Mouse (Mus musculus) embryonic facial prominence, embryonic 11.5 days (tissue): ENCODE measurements around the gene Cd3eap. TPM values are rescaled to one million over a fixed set of nuclear protein-coding genes. Genes with fewer than 3 reads are reported as not detected.

ENCODE experiments used
- ATAC-seq: fragments of 200-750 bp; cut with Nextera tagmentation; replicated peaks from 2 replicates; pipeline ENCODE4 v1.8.0; 2017; ENCODE audit warnings: low read depth; ENCODE audit not compliant: insufficient number of reproducible peaks, low FRiP score, low TSS enrichment
- DNase-seq: peaks from one replicate; pipeline ENCODE4 v3.0.0-alpha.2; 2015; ENCODE audit warnings: low spot score
- H3K27ac ChIP-seq: fragments of 300-500 bp; sonication (generic); replicated peaks from 2 replicates; pipeline ENCODE4 v1.5.1; 2014; ENCODE audit warnings: mild to moderate bottlenecking, low read depth, low read length, control low read depth
- H3K27me3 ChIP-seq: fragments of 300-500 bp; sonication (generic); 2 replicates; pipeline ENCODE4 v1.6.1; 2014; ENCODE audit warnings: mild to moderate bottlenecking, low read length, moderate library complexity, mixed read lengths; ENCODE audit not compliant: control insufficient read depth, insufficient read depth
- H3K36me3 ChIP-seq: fragments of 300-500 bp; sonication (generic); replicated peaks from 2 replicates; pipeline ENCODE4 v1.6.1; 2014; ENCODE audit warnings: low read depth, mild to moderate bottlenecking, low read length, moderate library complexity, mixed read lengths; ENCODE audit not compliant: control insufficient read depth, insufficient read depth
- H3K4me1 ChIP-seq: fragments of 300-500 bp; sonication (generic); 2 replicates; pipeline ENCODE4 v1.6.1; 2014; ENCODE audit warnings: low read length, mixed read lengths; ENCODE audit not compliant: control insufficient read depth, insufficient read depth
- H3K4me2 ChIP-seq: fragments of 300-500 bp; sonication (generic); 2 replicates; pipeline ENCODE4 v1.6.1; 2014; ENCODE audit warnings: low read depth, mild to moderate bottlenecking, control low read depth, low read length, moderate library complexity
- H3K4me3 ChIP-seq: fragments of 300-500 bp; sonication (generic); 2 replicates; pipeline ENCODE4 v1.5.1; 2014; ENCODE audit warnings: low read depth, low read length, control low read depth
- H3K9ac ChIP-seq: fragments of 300-500 bp; sonication (generic); replicated peaks from 2 replicates; pipeline ENCODE4 v1.6.1; 2014; ENCODE audit warnings: mild to moderate bottlenecking, control low read depth, low read length
- H3K9me3 ChIP-seq: fragments of 300-500 bp; sonication (generic); replicated peaks from 2 replicates; pipeline ENCODE4 v1.6.1; 2016; ENCODE audit warnings: mild to moderate bottlenecking, low read length, inconsistent platforms, mixed read lengths; ENCODE audit not compliant: control insufficient read depth
- WGBS: fragments of 180-500 bp; shearing (Covaris S2); extraction: QIAGEN DNeasy Blood & Tissue Kit; methylation state at CpG from one replicate; pipeline ENCODE4 v1.1.7; 2014; 5-methylcytosine and 5-hydroxymethylcytosine counted together
- polyA plus RNA-seq: library from polyadenylated mRNA; unstranded; fragments of >200 nt; fragmentation: Nextera tagmentation; extraction: Ambion mirVana; gene quantifications from 2 replicates; pipeline ENCODE4 v1.2.1, GENCODE M21; 2014

The Cd3eap gene
- polyA plus RNA-seq, 1 experiment from 2014 or later: 20.1 TPM

DNA sequence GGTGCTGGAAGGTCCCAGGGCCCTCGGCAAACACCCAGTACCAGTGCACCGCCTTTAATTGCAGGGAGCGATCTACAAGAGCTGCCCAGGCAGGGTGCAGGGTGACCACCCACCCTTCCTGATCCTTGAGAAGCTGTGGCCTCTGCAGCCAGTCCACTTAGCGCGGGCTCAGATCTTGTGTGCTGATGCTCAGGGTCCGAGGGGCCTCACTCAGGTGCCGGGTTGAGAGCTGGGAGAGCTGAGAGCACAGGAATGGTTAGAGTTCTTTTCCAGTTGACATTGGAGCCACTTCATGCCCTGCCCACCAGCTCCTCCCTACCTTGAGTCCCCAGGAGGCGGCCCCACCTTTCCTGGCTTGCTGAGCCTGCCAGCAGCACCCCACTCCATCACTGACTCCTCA, 35.2 kb upstream of the Cd3eap start:
- no peaks in the 10 kb centered on the region for H3K4me1 ChIP-seq
- ATAC-seq (no peak), DNase-seq (no peak)
- H3K36me3 ChIP-seq: peaks cover 28% of the 10 kb centered on the region
- H3K27ac ChIP-seq: no peak overlapping the region
- no peak overlapping the region for H3K4me3 ChIP-seq
- no peak overlapping the region for H3K9ac ChIP-seq
- 94% methylated on average over 8 of the region's 8 CpGs for WGBS
- no peaks in the 10 kb centered on the region for H3K9me3 ChIP-seq
- no peaks in the 10 kb centered on the region for H3K27me3 ChIP-seq
- no peak overlapping the region for H3K4me2 ChIP-seq

DNA sequence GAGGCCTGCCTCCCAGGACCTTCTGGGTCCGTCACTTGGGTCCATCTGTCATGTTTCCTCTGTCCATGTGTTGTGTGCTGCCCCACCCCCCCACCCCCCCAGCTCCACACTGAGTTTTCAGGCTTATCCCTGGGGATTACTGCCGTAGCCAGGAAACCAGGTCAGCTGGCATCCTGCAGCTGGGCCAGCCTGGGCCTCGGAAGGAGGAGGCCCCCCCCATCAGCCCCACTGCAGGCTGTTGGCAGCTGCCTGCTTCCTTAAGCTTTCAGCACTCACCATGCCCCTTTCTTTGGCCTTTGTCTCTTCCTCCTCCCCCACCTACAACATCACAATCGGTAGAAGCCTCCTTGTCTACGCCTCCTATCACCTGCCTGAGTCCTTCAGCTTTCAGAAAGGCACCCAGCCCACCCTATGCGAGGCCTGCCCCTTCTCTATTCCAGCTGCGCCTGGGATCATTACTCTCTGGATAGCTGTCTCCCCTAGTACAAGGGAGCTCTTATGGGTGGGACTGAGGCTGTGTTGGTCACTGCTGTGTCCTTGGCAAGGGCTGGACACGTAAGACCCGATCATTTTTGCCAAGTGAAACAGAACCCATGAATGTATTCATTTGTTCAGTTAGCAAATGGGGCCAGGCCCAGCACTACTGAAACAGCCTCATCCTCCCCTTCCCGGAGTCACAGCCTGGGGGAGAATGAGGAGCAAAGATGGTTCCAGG, 29.6 kb upstream of the Cd3eap start:
- Histone ChIP-seq H3K9ac (no peak overlapping the region), H3K36me3 (peaks cover 26% of the 10 kb centered on the region), H3K27ac (no peak overlapping the region)

DNA sequence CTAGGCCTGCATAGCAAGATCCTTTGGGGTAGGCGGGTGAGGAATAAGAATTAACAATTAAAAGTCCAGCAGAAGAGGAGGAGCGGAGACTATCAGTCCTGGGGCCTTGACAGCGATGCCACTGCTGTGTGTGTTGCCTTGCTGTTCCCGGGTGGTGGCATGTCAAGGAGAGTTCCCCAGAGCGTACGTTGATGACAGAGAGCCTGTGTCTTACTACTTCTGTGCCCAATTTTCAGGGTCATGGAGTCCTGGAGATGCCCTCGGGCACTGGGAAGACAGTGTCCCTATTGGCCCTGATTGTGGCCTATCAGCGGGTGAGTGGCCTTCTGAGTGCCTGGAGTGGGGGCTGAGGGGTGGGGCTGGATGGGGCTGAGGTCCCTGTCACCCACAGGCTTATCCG, 24.4 kb upstream of the Cd3eap start:
- no peak overlapping the region for H3K4me2 ChIP-seq
- ATAC-seq (no peak), DNase-seq (no peak)
- H3K4me3 ChIP-seq: no peak overlapping the region
- WGBS: 69% methylated on average over 9 of the region's 9 CpGs
- no peak overlapping the region for H3K9ac ChIP-seq
- H3K4me1 ChIP-seq: no peaks in the 10 kb centered on the region
- no peaks in the 10 kb centered on the region for H3K9me3 ChIP-seq
- H3K27me3 ChIP-seq: no peaks in the 10 kb centered on the region
- H3K36me3 ChIP-seq: peaks cover 6% of the 10 kb centered on the region; the same call in 1 of the 2 replicates
- no peak overlapping the region for H3K27ac ChIP-seq

More for the DNA sequence above, 29.6 kb upstream of the Cd3eap start:
- H3K4me1 ChIP-seq: no peaks in the 10 kb centered on the region
- H3K4me3 ChIP-seq: no peak overlapping the region
- WGBS: 73% methylated on average over 10 of the region's 10 CpGs
- no peaks in the 10 kb centered on the region for H3K27me3 ChIP-seq
- no peaks in the 10 kb centered on the region for H3K9me3 ChIP-seq
- DNase-seq (no peak), ATAC-seq (no peak)
- H3K4me2 ChIP-seq: no peak overlapping the region

DNA sequence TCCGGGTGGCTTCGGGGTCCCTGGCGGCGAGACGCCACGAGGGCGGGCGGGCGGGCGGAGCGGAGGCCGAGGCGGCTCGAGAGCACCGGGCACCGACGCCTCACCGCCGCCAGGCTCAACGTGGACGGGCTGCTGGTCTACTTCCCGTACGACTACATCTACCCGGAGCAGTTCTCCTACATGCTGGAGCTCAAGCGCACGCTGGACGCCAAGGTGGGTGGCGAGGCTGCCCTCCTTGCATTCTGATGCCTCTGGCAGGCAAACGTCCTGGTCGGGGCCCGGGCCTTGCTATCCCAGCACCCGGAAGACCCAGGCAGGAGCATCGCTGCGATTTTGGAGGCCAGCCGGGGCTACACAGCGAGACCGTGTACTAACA, 22.9 kb upstream of the Cd3eap start:
- H3K4me1 ChIP-seq: no peaks in the 10 kb centered on the region
- WGBS: under 1% methylated on average over 33 of the region's 37 CpGs
- peak overlapping the region; percentile 79 for H3K4me3 ChIP-seq
- no peaks in the 10 kb centered on the region for H3K27me3 ChIP-seq
- peak; percentile 57 for ATAC-seq
- peak overlapping the region; percentile 64 for H3K4me2 ChIP-seq
- no peak for DNase-seq
- no peak overlapping the region; the same call in 1 of the 2 replicates for H3K27ac ChIP-seq
- H3K9me3 ChIP-seq: no peaks in the 10 kb centered on the region
- peaks cover 4% of the 10 kb centered on the region for H3K36me3 ChIP-seq
- H3K9ac ChIP-seq: peak overlapping the region; percentile 82

DNA sequence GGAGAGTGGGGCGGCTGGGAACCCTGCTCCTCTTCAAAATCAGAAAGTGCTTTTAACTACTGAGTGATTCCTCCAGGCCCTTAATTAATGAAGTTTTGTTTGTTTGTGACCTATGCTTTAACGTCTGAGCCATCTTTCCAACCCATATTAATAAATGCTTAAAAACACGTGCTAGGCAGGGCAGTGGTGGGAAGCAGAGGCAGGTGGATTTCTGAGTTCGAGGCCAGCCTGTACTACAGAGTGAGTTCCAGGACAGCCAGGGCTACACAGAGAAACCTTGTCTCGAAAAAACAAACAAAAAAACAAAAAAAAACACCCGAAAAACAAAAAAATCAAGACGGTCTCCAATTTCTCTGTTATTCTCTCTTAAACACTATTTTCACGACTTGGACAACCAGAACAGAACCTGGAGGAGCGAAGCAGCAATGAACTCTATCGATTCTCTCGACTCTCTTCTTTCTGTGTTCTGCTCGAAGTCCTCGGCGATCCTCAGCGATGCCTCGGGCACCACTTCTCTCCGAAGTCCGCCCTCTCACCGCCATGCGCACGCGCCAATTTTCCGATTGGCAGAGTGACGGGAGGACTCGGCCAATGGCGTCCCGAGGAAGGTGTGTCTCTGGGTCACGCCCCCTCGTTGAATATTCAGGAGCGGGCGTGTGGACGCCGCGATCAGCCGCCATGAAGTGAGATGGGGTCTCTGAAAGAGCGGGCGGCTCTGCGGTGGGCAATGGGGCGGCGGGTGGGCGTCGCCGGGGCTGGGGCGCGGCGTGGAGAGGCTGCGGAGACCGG, 22.3 kb upstream of the Cd3eap start, which contains the start of gene Ercc2:
Gene Ercc2, plus strand, starts transcription at position 634 of the 789 bp plus-strand sequence.
- WGBS: 5% methylated on average over 47 of the region's 48 CpGs

DNA sequence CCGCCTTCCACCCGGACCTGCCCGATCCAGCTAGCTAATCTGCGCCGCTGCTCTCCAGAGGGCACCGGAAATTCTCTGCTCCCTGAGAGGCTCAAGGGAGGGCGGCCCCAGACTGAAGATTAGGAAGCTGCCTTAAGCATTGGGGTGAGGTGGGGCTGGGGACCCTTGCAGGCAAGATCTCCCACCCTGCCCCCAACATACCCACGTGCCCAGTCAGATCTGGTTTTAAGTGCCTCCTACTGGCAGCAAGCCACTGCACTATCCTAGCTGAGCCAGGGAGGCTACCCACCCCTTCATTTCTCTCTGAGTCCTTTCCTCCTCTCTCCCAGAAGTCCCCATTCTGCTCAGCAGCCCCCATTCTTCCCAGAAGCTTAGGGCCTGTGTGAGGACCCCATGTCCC, 18.8 kb upstream of the Cd3eap start:
- H3K4me3 ChIP-seq: no peak overlapping the region
- no peaks in the 10 kb centered on the region for H3K9me3 ChIP-seq
- ATAC-seq: no peak
- no peak overlapping the region for H3K27ac ChIP-seq
- H3K9ac ChIP-seq: no peak overlapping the region
- DNase-seq: no peak
- no peaks in the 10 kb centered on the region for H3K27me3 ChIP-seq
- no peaks in the 10 kb centered on the region for H3K4me1 ChIP-seq
- H3K4me2 ChIP-seq: no peak overlapping the region
- H3K36me3 ChIP-seq: no peaks in the 10 kb centered on the region; the same call in 1 of the 2 replicates
- 73% methylated on average over 8 of the region's 8 CpGs for WGBS

More for the DNA sequence above, 22.3 kb upstream of the Cd3eap start, which contains the start of gene Ercc2:
- peak within 1 kb of the TSS; percentile 79 for H3K4me3 ChIP-seq
- ATAC-seq (peak; percentile 87), DNase-seq (peak; percentile 100)
- H3K9ac ChIP-seq: peak within 1 kb of the TSS; percentile 82
- no peaks in the 10 kb centered on the region for H3K4me1 ChIP-seq
- H3K4me2 ChIP-seq: peak within 1 kb of the TSS; percentile 64
- no peaks in the 10 kb centered on the region for H3K27me3 ChIP-seq
- H3K27ac ChIP-seq: no peak within 1 kb of the TSS; the same call in 1 of the 2 replicates
- H3K9me3 ChIP-seq: no peaks in the 10 kb centered on the region
- no peaks in the 10 kb centered on the region; the same call in none of the 2 replicates for H3K36me3 ChIP-seq

DNA sequence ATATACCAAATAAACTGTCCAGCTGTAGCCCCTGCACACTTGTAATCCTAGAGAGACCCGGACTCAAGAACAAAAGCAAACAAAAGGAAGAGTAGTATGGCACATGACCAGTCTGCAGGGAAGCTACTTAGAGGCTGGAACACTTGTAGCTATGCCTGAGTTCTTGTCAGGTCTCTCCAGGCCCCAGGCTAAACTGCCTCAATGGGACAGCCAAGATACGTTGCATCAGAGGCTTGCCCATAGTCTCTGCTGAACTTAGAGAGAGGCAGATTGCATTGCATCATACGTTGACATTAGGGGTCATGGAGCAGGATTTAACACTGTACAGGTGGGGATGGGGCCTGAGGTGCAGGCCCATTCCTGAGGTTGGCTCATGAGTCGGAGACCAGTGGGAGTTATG, 16.7 kb upstream of the Cd3eap start:
- Histone ChIP-seq H3K9me3 (no peaks in the 10 kb centered on the region), H3K4me3 (no peak overlapping the region), H3K4me1 (no peaks in the 10 kb centered on the region), H3K9ac (no peak overlapping the region), H3K27ac (no peak overlapping the region), H3K27me3 (no peaks in the 10 kb centered on the region), H3K4me2 (no peak overlapping the region), H3K36me3 (no peaks in the 10 kb centered on the region; the same call in 1 of the 2 replicates)
- ATAC-seq: no peak
- WGBS: 85% methylated on average over 4 of the region's 4 CpGs
- no peak for DNase-seq

DNA sequence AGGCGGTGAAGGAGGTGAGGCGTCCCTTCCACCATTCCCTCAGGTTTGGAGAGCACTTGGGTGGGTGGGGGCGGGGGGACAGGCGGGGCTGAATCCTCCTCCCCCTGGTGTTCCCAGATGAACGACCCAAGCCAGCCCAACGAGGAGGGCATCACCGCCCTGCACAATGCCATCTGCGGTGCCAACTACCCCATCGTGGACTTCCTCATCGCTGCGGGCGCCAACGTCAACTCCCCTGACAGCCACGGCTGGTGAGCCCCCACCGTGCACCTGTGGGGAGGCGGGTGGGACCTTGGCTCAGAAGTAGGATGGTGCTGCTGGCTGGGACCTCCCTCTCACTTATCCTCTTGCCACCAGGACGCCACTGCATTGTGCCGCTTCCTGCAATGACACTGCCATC, 16.1 kb upstream of the Cd3eap start:
- Histone ChIP-seq H3K4me2 (no peak overlapping the region), H3K27ac (no peak overlapping the region), H3K4me3 (no peak overlapping the region), H3K9ac (no peak overlapping the region), H3K9me3 (no peaks in the 10 kb centered on the region), H3K36me3 (no peaks in the 10 kb centered on the region; the same call in 1 of the 2 replicates), H3K27me3 (no peaks in the 10 kb centered on the region), H3K4me1 (no peaks in the 10 kb centered on the region)
- DNase-seq (no peak), ATAC-seq (no peak)
- WGBS: 76% methylated on average over 18 of the region's 18 CpGs
